ENCODE assay signal across 9 mouse cellular contexts in genomic region chr14:55193876-55194635, GRCm38 (mm10). TPM values are rescaled to one million over a fixed set of nuclear protein-coding genes. Genes with fewer than 3 reads are reported as not detected.
DNase-seq lines count a peak whose midpoint lies in the region; ATAC-seq and TF ChIP-seq lines count a peak whose summit lies in the region.
"Had no signal": no experiment of that assay in that cellular context is flagged by ENCODE, and none has a peak within 500 bp of the region (broad histone marks: within the 10 kb centered on the region; RNA-seq: fewer than 3 reads in every experiment).

No protein-coding gene starts in this region.

- no peak for TF ChIP-seq POLR2A in CH12.LX (IDR thresholded peaks at IDR 0.05; ENCODE audit: low read depth, low read length)

- in situ Hi-C loops in CH12.LX (cut with MboI; ENCODE audit: low pct_ligation_motif_present, low pct_unique_long_range_greater_than_20kb, low sequenced_read_pairs) = no loop called here

- no peak for ATAC-seq in heart, embryonic 11.5 days (replicated peaks; ENCODE audit: insufficient number of reproducible peaks, low FRiP score, low TSS enrichment)
- ATAC-seq in intestine, postnatal 0 days = no peak
- ATAC-seq in midbrain, embryonic 16.5 days = no peak
- ATAC-seq in forebrain, embryonic 11.5 days (replicated peaks; ENCODE audit: low FRiP score) = no peak

- H3K27me3 ChIP-seq in heart, embryonic 11.5 days (ENCODE audit: control insufficient read depth, insufficient read depth, low read length) = peaks cover 17% of the 10 kb centered on the region
- peaks cover 5% of the 10 kb centered on the region for H3K27me3 ChIP-seq in CH12.LX (replicated peaks)
- no peaks in the 10 kb centered on the region for H3K27me3 ChIP-seq in intestine, postnatal 0 days (replicated peaks; ENCODE audit: control insufficient read depth, insufficient read depth, low read length)
- no peaks in the 10 kb centered on the region for H3K27me3 ChIP-seq in midbrain, embryonic 16.5 days (ENCODE audit: control insufficient read depth, insufficient read depth, low read depth, low read length)
- no peaks in the 10 kb centered on the region for H3K27me3 ChIP-seq in forebrain, embryonic 11.5 days (ENCODE audit: control insufficient read depth, insufficient read depth, low read length)

- 71% methylated on average over 14 of the region's 14 CpGs for WGBS in heart, embryonic 11.5 days (ENCODE audit: insufficient replicate concordance)
- 47% methylated on average over 14 of the region's 14 CpGs for WGBS in intestine, postnatal 0 days
- 78% methylated on average over 14 of the region's 14 CpGs for WGBS in midbrain, embryonic 16.5 days
- WGBS in forebrain, embryonic 11.5 days = 79% methylated on average over 14 of the region's 14 CpGs

- H3K9me3 ChIP-seq in heart, embryonic 11.5 days (replicated peaks; ENCODE audit: control insufficient read depth, low read length) = no peaks in the 10 kb centered on the region
- H3K9me3 ChIP-seq in CH12.LX (replicated peaks; ENCODE audit: low read length) = no peaks in the 10 kb centered on the region
- H3K9me3 ChIP-seq in intestine, postnatal 0 days (ENCODE audit: control insufficient read depth) = no peaks in the 10 kb centered on the region
- no peaks in the 10 kb centered on the region for H3K9me3 ChIP-seq in midbrain, embryonic 16.5 days (replicated peaks; ENCODE audit: control insufficient read depth, low read length, poor library complexity, severe bottlenecking)
- no peaks in the 10 kb centered on the region for H3K9me3 ChIP-seq in forebrain, embryonic 11.5 days (ENCODE audit: control insufficient read depth, low read length)

- H3K27ac ChIP-seq in heart, embryonic 11.5 days (ENCODE audit: low read depth, low read length) = no peak overlapping the region
- no peak overlapping the region for H3K27ac ChIP-seq in CH12.LX (ENCODE audit: insufficient read depth, low read depth)
- no peak overlapping the region for H3K27ac ChIP-seq in intestine, postnatal 0 days (ENCODE audit: low read depth, low read length)
- no peak overlapping the region for H3K27ac ChIP-seq in midbrain, embryonic 16.5 days (ENCODE audit: low read length)
- H3K27ac ChIP-seq in forebrain, embryonic 11.5 days (ENCODE audit: low read depth, low read length) = no peak overlapping the region

- H3K9ac ChIP-seq in heart, embryonic 11.5 days (ENCODE audit: low read depth, low read length) = no peak overlapping the region
- H3K9ac ChIP-seq in CH12.LX (ENCODE audit: insufficient read depth, low read depth) = 0 out of 2 replicates have a peak overlapping the region, but pooled peaks have one; percentile 3
- H3K9ac ChIP-seq in intestine, postnatal 0 days (ENCODE audit: low read depth, low read length) = no peak overlapping the region
- H3K9ac ChIP-seq in midbrain, embryonic 16.5 days (ENCODE audit: low read depth, low read length) = no peak overlapping the region
- H3K9ac ChIP-seq in forebrain, embryonic 11.5 days (ENCODE audit: low read length) = no peak overlapping the region

- no peak overlapping the region for H3K4me2 ChIP-seq in heart, embryonic 11.5 days
- H3K4me2 ChIP-seq in CH12.LX (ENCODE audit: insufficient read depth, low read depth, poor library complexity, severe bottlenecking) = peak overlapping the region; percentile 48
- peak overlapping the region; percentile 35; the same call in 1 of the 2 replicates for H3K4me2 ChIP-seq in intestine, postnatal 0 days (replicated peaks; ENCODE audit: low read depth)
- H3K4me2 ChIP-seq in midbrain, embryonic 16.5 days (ENCODE audit: low read length) = no peak overlapping the region
- H3K4me2 ChIP-seq in forebrain, embryonic 11.5 days (ENCODE audit: low read depth, low read length, severe bottlenecking) = no peak overlapping the region

- H3K4me1 ChIP-seq in heart, embryonic 11.5 days (ENCODE audit: control insufficient read depth, insufficient read depth, low read length) = peaks cover 10% of the 10 kb centered on the region; the same call in 1 of the 2 replicates
- peaks cover 4 to 5% of the 10 kb centered on the region in 2 experiments; a peak in 1 of 4 replicates for H3K4me1 ChIP-seq in CH12.LX (ENCODE audit: control insufficient read depth in 1 of 2, insufficient read depth in 2 of 2)
- H3K4me1 ChIP-seq in intestine, postnatal 0 days (replicated peaks; ENCODE audit: control insufficient read depth, insufficient read depth, low read length) = no peaks in the 10 kb centered on the region
- H3K4me1 ChIP-seq in midbrain, embryonic 16.5 days (ENCODE audit: control insufficient read depth, insufficient read depth, low read length) = peaks cover 14% of the 10 kb centered on the region
- peaks cover 3% of the 10 kb centered on the region; the same call in 1 of the 2 replicates for H3K4me1 ChIP-seq in forebrain, embryonic 11.5 days (replicated peaks; ENCODE audit: control insufficient read depth, insufficient read depth, low read length)

- no peaks in the 10 kb centered on the region for H3K79me2 ChIP-seq in CH12.LX (replicated peaks; ENCODE audit: control insufficient read depth, extremely low read depth, insufficient read depth, poor library complexity, severe bottlenecking)

- DNase-seq in heart, adult 11 months = peak; percentile 93
- DNase-seq in CH12.LX (ENCODE audit: extremely low read depth) = no peak
- peak; percentile 75 for DNase-seq in mesoderm, embryonic 11.5 days (ENCODE audit: low read depth, low spot score)
- DNase-seq in thymus, postnatal 25 days = peak; percentile 52
- DNase-seq in forebrain, embryonic 11.5 days (ENCODE audit: low spot score) = no peak

- TF ChIP-seq CTCF in CH12.LX (conservative IDR thresholded peaks at IDR 0.05 in 1 of 2, IDR thresholded peaks at IDR 0.05 in 1 of 2; ENCODE audit: low read depth in 2 of 2, low read length in 2 of 2) = no peak
- TF ChIP-seq CTCF in intestine, postnatal 0 days (IDR thresholded peaks at IDR 0.05; ENCODE audit: low read depth) = no peak

- no peaks in the 10 kb centered on the region for H3K36me3 ChIP-seq in heart, embryonic 11.5 days (ENCODE audit: control insufficient read depth, insufficient read depth, low read length)
- H3K36me3 ChIP-seq in CH12.LX (replicated peaks in 1 of 2; ENCODE audit: control insufficient read depth in 1 of 2, insufficient read depth in 1 of 2, low read length in 1 of 2) = no peaks in the 10 kb centered on the region
- no peaks in the 10 kb centered on the region for H3K36me3 ChIP-seq in intestine, postnatal 0 days (ENCODE audit: control insufficient read depth, insufficient read depth)
- H3K36me3 ChIP-seq in midbrain, embryonic 16.5 days (ENCODE audit: control insufficient read depth, insufficient read depth, low read length) = no peaks in the 10 kb centered on the region
- H3K36me3 ChIP-seq in forebrain, embryonic 11.5 days (ENCODE audit: control insufficient read depth, insufficient read depth, low read length) = no peaks in the 10 kb centered on the region

- no peak for TF ChIP-seq EP300 in CH12.LX (IDR thresholded peaks at IDR 0.05; ENCODE audit: low read length)

- TF ChIP-seq RAD21 in CH12.LX (IDR thresholded peaks at IDR 0.05; ENCODE audit: low read depth, low read length) = no peak

- H3K4me3 ChIP-seq in heart, embryonic 11.5 days (ENCODE audit: low read depth, low read length) = no peak overlapping the region
- H3K4me3 ChIP-seq in CH12.LX (replicated peaks in 1 of 3; ENCODE audit: low read depth in 2 of 3, low read length in 2 of 3, poor library complexity in 1 of 3) = peak overlapping the region in 2 of 3 experiments; percentile 16 to 33
- no peak overlapping the region for H3K4me3 ChIP-seq in intestine, postnatal 0 days (ENCODE audit: low read depth, low read length)
- no peak overlapping the region for H3K4me3 ChIP-seq in midbrain, embryonic 16.5 days (ENCODE audit: low read depth, low read length)
- no peak overlapping the region for H3K4me3 ChIP-seq in forebrain, embryonic 11.5 days (ENCODE audit: low read depth, low read length)

- dilution Hi-C loops in CH12.LX (cut with MboI; ENCODE audit: extremely low pct_ligation_motif_present, extremely low pct_unique_long_range_greater_than_20kb, low sequenced_read_pairs) = no loop called here

TF ChIP-seq in CH12.LX, 34 proteins besides CTCF, POLR2A, EP300 and RAD21:
- TF ChIP-seq KAT2A (IDR thresholded peaks at IDR 0.05; ENCODE audit: insufficient replicate concordance, low read length) = no peak
- no peak for TF ChIP-seq PAX5 (IDR thresholded peaks at IDR 0.05; ENCODE audit: low read length)
- no peak for TF ChIP-seq ZMIZ1 (IDR thresholded peaks at IDR 0.05; ENCODE audit: low read depth, low read length)
- no peak for TF ChIP-seq SIN3A (IDR thresholded peaks at IDR 0.05; ENCODE audit: low read length)
- no peak for TF ChIP-seq MYC (IDR thresholded peaks at IDR 0.05; ENCODE audit: low read depth, low read length)
- TF ChIP-seq IRF4 (IDR thresholded peaks at IDR 0.05; ENCODE audit: low read depth, low read length) = no peak
- no peak for TF ChIP-seq MAX (IDR thresholded peaks at IDR 0.05; ENCODE audit: low read length)
- TF ChIP-seq CHD2 (IDR thresholded peaks at IDR 0.05; ENCODE audit: low read length) = 0 out of 2 replicates have a peak, but pooled peaks have one; percentile 31
- TF ChIP-seq TBP (conservative IDR thresholded peaks at IDR 0.05; ENCODE audit: low read depth, low read length) = peak; percentile 69
- no peak for TF ChIP-seq JUN (IDR thresholded peaks at IDR 0.05; ENCODE audit: insufficient read depth, low read depth, low read length)
- TF ChIP-seq ZNF384 (IDR thresholded peaks at IDR 0.05; ENCODE audit: low read depth, low read length) = no peak
- TF ChIP-seq E2F4 (IDR thresholded peaks at IDR 0.05; ENCODE audit: insufficient replicate concordance, low read depth, low read length) = no peak
- no peak for TF ChIP-seq ETS1 (conservative IDR thresholded peaks at IDR 0.05; ENCODE audit: low read depth, low read length)
- no peak for TF ChIP-seq BHLHE40 (IDR thresholded peaks at IDR 0.05; ENCODE audit: low read depth, low read length)
TF ChIP-seq in CH12.LX: peak in this region for 2.

RNA-seq across cellular contexts. Expression of gene Dhrs2, which starts 27.8 kb away (rescaled TPM):
- polyA plus RNA-seq in heart, embryonic 11.5 days (2014; fragmentation: Nextera tagmentation; extraction: Ambion mirVana) = not detected in 2 replicates
- not detected in 2 replicates for total RNA-seq in CH12.LX (2012; rRNA removed)
- total RNA-seq in CH12.LX (2014; rRNA removed) = not detected in 2 replicates
- polyA plus RNA-seq in CH12.LX (2012; ENCODE audit: insufficient read length, low read depth) = not detected in 2 replicates
- 0.12 and 0.14 TPM in 2 replicates for polyA plus RNA-seq in intestine, postnatal 0 days (2015; fragmentation: Nextera tagmentation; extraction: Ambion mirVana)
- 0.26 and 0.57 TPM in 2 replicates for polyA plus RNA-seq in midbrain, embryonic 16.5 days (2015; fragmentation: Nextera tagmentation; extraction: Ambion mirVana)
- polyA plus RNA-seq in forebrain, embryonic 11.5 days (2014; fragmentation: Nextera tagmentation; extraction: Ambion mirVana) = not detected in 2 replicates
- polyA plus RNA-seq: heart, embryonic 14.5 days had no signal

Comparison
In these comparisons a context has a peak if more than half of its experiments do, and no peak if none do; other contexts are left out.
1. DNase-seq: peak in heart, adult 11 months (single experiment), mesoderm, embryonic 11.5 days (single experiment) and thymus, postnatal 25 days (single experiment); none in CH12.LX (single experiment) and forebrain, embryonic 11.5 days (single experiment).
2. H3K4me2 ChIP-seq: peak in CH12.LX (single experiment) and intestine, postnatal 0 days (single experiment); none in heart, embryonic 11.5 days (single experiment), midbrain, embryonic 16.5 days (single experiment) and forebrain, embryonic 11.5 days (single experiment).
3. H3K4me3 ChIP-seq: peak in CH12.LX (2 of 3); none in heart, embryonic 11.5 days (single experiment), intestine, postnatal 0 days (single experiment), midbrain, embryonic 16.5 days (single experiment) and forebrain, embryonic 11.5 days (single experiment).